Mouse (Mus musculus) embryonic facial prominence, embryonic 14.5 days (tissue): ENCODE data around the gene Gm10521. TPM values are rescaled to one million over a fixed set of nuclear protein-coding genes. Genes with fewer than 3 reads are reported as not detected.
"Not testable (repeated sequence)": the region's sequence is repeated elsewhere in the genome, so short reads cannot be mapped to it uniquely, and the experiment has no call there.

ENCODE experiments used
- ATAC-seq: fragments of 200-750 bp; cut with Nextera tagmentation; 2 replicates; pipeline ENCODE4 v1.8.0; 2017; ENCODE audit warnings: low read depth, moderate number of reproducible peaks, moderate TSS enrichment
- DNase-seq: peaks from one replicate; pipeline ENCODE4 v3.0.0-alpha.2; 2015; ENCODE audit warnings: low spot score
- H3K27ac ChIP-seq: fragments of 300-500 bp; sonication (generic); replicated peaks from 2 replicates; pipeline ENCODE4 v1.5.1; 2014; ENCODE audit warnings: low read depth, mild to moderate bottlenecking, low read length, moderate library complexity
- H3K27me3 ChIP-seq: fragments of 300-500 bp; sonication (generic); replicated peaks from 2 replicates; pipeline ENCODE4 v1.6.1; 2014; ENCODE audit warnings: low read length; ENCODE audit not compliant: control insufficient read depth, insufficient read depth
- H3K36me3 ChIP-seq: fragments of 300-500 bp; sonication (generic); 2 replicates; pipeline ENCODE4 v1.6.1; 2014; ENCODE audit warnings: low read length, mixed read lengths; ENCODE audit not compliant: control insufficient read depth, insufficient read depth
- H3K4me1 ChIP-seq: fragments of 300-500 bp; sonication (generic); 2 replicates; pipeline ENCODE4 v1.6.1; 2014; ENCODE audit warnings: antibody characterized with exemption, low read length; ENCODE audit not compliant: control insufficient read depth, insufficient read depth
- H3K4me2 ChIP-seq: fragments of 300-500 bp; sonication (generic); 2 replicates; pipeline ENCODE4 v1.6.1; 2014; ENCODE audit warnings: low read depth, mild to moderate bottlenecking, low read length, moderate library complexity, mixed read lengths
- H3K4me3 ChIP-seq: fragments of 300-500 bp; sonication (generic); 2 replicates; pipeline ENCODE4 v1.5.1; 2014; ENCODE audit warnings: low read depth, mild to moderate bottlenecking, low read length
- H3K9ac ChIP-seq: fragments of 300-500 bp; sonication (generic); 2 replicates; pipeline ENCODE4 v1.6.1; 2014; ENCODE audit warnings: low read depth, mild to moderate bottlenecking, low read length, moderate library complexity, mixed read lengths
- H3K9me3 ChIP-seq: fragments of 300-500 bp; sonication (generic); 2 replicates; pipeline ENCODE4 v1.6.1; 2016; ENCODE audit warnings: low read length; ENCODE audit not compliant: control insufficient read depth
- WGBS: fragments of 180-500 bp; shearing (Covaris S2); extraction: QIAGEN DNeasy Blood & Tissue Kit; methylation state at CpG from one replicate; pipeline ENCODE4 v1.1.7; 2014; 5-methylcytosine and 5-hydroxymethylcytosine counted together
- polyA plus RNA-seq: library from polyadenylated mRNA; unstranded; fragments of >200 nt; fragmentation: Nextera tagmentation; extraction: Ambion mirVana; gene quantifications from 2 replicates; pipeline ENCODE4 v1.2.1, GENCODE M21; 2014

Gene Gm10521
- not detected in 2 replicates for polyA plus RNA-seq

- not testable (repeated sequence) for H3K4me3 ChIP-seq, H3K27me3 ChIP-seq, H3K4me2 ChIP-seq, H3K27ac ChIP-seq, DNase-seq, H3K9ac ChIP-seq, H3K9me3 ChIP-seq, H3K36me3 ChIP-seq, H3K4me1 ChIP-seq, ATAC-seq
- WGBS: 73% methylated on average over 3 of the region's 5 CpGs
Measured at GRCm38 (mm10) chr1:171895364-171895763, at the start of gene Gm10521. Gene Gm10521, plus strand, starts transcription at chr1:171895664.

DNA sequence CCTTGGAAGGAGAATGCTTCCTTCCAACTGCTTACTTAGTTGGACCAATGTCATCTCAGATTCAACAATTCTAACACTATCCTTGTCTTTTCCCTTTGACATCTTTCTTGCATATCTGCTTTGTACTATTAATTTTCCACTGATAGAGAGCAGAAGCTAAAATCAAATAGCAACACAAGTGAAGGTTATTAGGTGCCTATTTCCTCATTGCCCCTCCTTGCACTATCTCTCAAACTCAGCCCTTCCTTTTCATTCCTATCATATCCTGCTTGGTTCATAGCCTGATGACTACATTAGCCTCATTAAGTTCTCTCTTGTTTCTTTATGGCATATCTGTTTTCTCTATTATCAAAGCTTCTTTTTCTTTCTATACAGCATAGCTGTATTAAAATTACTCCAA, 47.3 kb upstream of the Gm10521 start:
- no peaks in the 10 kb centered on the region for H3K36me3 ChIP-seq
- H3K27ac ChIP-seq: no peak overlapping the region
- H3K4me1 ChIP-seq: no peaks in the 10 kb centered on the region
- no peaks in the 10 kb centered on the region for H3K27me3 ChIP-seq
- H3K4me3 ChIP-seq: no peak overlapping the region
- no peaks in the 10 kb centered on the region for H3K9me3 ChIP-seq
- DNase-seq: no peak
- no peak overlapping the region for H3K9ac ChIP-seq
- no peak overlapping the region for H3K4me2 ChIP-seq
- no peak for ATAC-seq

GRCm38 (mm10) chr1:171848757-171849156, 46.7 kb upstream of the Gm10521 start:
- 79% methylated on average over 4 of the region's 4 CpGs for WGBS
- Histone ChIP-seq H3K27ac (no peak overlapping the region), H3K9me3 (no peaks in the 10 kb centered on the region), H3K9ac (no peak overlapping the region), H3K4me3 (no peak overlapping the region), H3K27me3 (no peaks in the 10 kb centered on the region), H3K4me1 (no peaks in the 10 kb centered on the region), H3K4me2 (no peak overlapping the region), H3K36me3 (no peaks in the 10 kb centered on the region)
- ATAC-seq: no peak
- no peak for DNase-seq

DNA sequence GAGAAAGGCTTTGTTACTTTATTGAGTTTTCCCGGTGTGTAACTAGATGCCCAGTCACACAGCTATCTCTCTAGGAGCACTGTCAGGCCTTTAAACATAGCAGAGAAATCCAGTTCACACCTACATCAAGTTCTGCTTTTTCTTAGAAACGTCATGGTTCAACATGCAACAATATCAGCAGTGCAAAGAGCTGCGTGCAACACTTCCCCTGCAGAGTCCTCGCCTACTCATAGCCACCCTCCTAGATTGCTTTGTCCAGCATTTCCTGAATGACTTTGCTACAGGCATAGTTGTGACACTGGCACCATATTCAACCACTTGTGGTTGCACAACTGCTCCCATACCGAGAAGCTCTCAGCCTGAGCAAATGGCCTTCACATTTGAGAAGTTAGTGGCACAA, 46.0 kb upstream of the Gm10521 start:
- H3K4me1 ChIP-seq: no peaks in the 10 kb centered on the region
- no peaks in the 10 kb centered on the region for H3K27me3 ChIP-seq
- H3K27ac ChIP-seq: no peak overlapping the region
- H3K9ac ChIP-seq: no peak overlapping the region
- no peak overlapping the region for H3K4me3 ChIP-seq
- WGBS: 90% methylated on average over 5 of the region's 5 CpGs
- H3K9me3 ChIP-seq: no peaks in the 10 kb centered on the region
- no peaks in the 10 kb centered on the region for H3K36me3 ChIP-seq
- no peak overlapping the region for H3K4me2 ChIP-seq
- ATAC-seq: no peak
- peak; percentile 6 for DNase-seq

GRCm38 (mm10) chr1:171865467-171865866, 30.0 kb upstream of the Gm10521 start:
- ATAC-seq (no peak), DNase-seq (no peak)
- H3K36me3 ChIP-seq: no peaks in the 10 kb centered on the region
- no peak overlapping the region for H3K4me2 ChIP-seq
- no peaks in the 10 kb centered on the region for H3K9me3 ChIP-seq
- no peaks in the 10 kb centered on the region for H3K4me1 ChIP-seq
- 93% methylated on average over 4 of the region's 4 CpGs for WGBS
- no peak overlapping the region for H3K4me3 ChIP-seq
- H3K27ac ChIP-seq: no peak overlapping the region
- H3K27me3 ChIP-seq: no peaks in the 10 kb centered on the region
- no peak overlapping the region for H3K9ac ChIP-seq

- no peaks in the 10 kb centered on the region for H3K9me3 ChIP-seq
- DNase-seq (no peak), ATAC-seq (no peak)
- H3K27ac ChIP-seq: no peak overlapping the region
- H3K4me3 ChIP-seq: no peak overlapping the region
- H3K36me3 ChIP-seq: no peaks in the 10 kb centered on the region
- H3K9ac ChIP-seq: no peak overlapping the region
- H3K27me3 ChIP-seq: no peaks in the 10 kb centered on the region
- WGBS: 88% methylated on average over 1 of the region's 1 CpGs
- H3K4me1 ChIP-seq: no peaks in the 10 kb centered on the region
- H3K4me2 ChIP-seq: no peak overlapping the region
Measured at GRCm38 (mm10) chr1:171886989-171887388, 8.5 kb upstream of the Gm10521 start.

GRCm38 (mm10) chr1:171904011-171904410, 8.5 kb downstream of the Gm10521 start:
- no peak for DNase-seq
- H3K4me3 ChIP-seq: no peak overlapping the region
- ATAC-seq: no peak
- no peak overlapping the region for H3K9ac ChIP-seq
- no peaks in the 10 kb centered on the region for H3K9me3 ChIP-seq
- no peaks in the 10 kb centered on the region for H3K4me1 ChIP-seq
- 83% methylated on average over 1 of the region's 1 CpGs for WGBS
- no peak overlapping the region for H3K27ac ChIP-seq
- no peaks in the 10 kb centered on the region for H3K27me3 ChIP-seq
- no peak overlapping the region for H3K4me2 ChIP-seq
- H3K36me3 ChIP-seq: no peaks in the 10 kb centered on the region

DNA sequence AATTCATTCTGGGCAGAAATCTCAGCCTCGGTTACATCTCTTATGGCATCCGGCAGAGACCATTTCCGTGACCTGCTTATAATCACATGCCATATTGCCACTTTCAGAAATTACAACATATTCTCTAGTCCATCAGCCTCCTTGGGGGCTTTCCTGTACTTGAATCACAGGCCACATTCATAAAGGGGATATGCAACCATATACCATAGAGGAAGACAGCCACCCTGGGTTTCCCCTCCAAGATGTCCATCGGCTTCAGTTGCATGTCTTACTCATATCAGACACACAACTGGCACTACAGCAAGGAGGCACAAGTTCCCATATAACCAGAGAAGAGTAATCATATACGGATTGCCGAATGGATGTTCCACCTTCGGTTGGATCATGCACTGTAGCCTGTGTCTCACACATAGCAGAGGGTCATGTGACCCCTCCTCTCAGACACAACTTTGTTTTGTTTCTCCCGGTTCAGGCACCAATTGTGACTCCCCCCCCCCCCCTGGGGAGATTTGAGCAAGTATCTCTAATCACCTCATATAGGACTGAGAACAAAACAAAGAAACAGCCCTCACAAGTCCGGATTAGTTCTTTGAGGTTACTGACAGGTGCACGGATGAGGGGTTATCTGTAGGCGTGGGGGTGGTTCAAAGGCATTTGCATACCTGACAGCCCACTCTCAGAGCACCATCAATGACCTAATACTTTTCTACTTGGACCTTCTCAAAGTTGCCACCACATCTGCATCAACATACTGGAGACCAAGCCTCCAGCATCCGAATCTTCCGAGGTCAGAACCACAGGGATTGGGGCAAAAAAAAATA, 20.4 kb downstream of the Gm10521 start:
- ATAC-seq: no peak
- no peak overlapping the region for H3K27ac ChIP-seq
- no peak overlapping the region for H3K4me3 ChIP-seq

More for the DNA sequence above, 20.4 kb downstream of the Gm10521 start:
- Histone ChIP-seq H3K4me2 (no peak overlapping the region), H3K36me3 (no peaks in the 10 kb centered on the region), H3K27me3 (no peaks in the 10 kb centered on the region), H3K9ac (no peak overlapping the region), H3K4me1 (no peaks in the 10 kb centered on the region), H3K9me3 (no peaks in the 10 kb centered on the region)
- no peak for DNase-seq
- WGBS: 85% methylated on average over 13 of the region's 13 CpGs
